Mouse (Mus musculus): Measurements from ENCODE around the gene Zfp969.
"Not testable (repeated sequence)": the region's sequence is repeated elsewhere in the genome, so short reads cannot be mapped to it uniquely, and the experiment has no call there.

DNA sequence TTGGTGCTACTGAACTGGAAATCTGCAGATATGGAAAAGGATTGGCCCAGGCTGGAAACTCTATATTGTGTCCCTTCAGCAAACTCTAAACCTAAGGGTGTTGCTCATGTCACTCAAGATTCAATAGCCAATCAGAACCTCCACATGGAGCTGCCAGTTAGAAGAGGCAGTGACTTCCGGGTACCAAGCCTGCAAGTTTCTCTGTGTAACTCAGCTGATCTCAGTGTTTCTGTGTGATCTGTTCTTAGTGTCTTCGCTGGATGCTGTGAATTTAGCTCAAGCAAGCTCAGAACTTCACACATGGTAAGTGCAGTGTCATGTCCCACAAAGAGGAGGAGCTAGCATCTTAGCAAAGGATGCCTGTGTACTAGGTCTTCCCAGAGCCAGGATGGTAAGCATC, 59.8 kb downstream of the Zfp969 start, which contains the start of gene Gm11007:
- TF ChIP-seq POLR2A (IDR thresholded peaks at IDR 0.05; ENCODE audit: low read depth, low read length); CTCF (conservative IDR thresholded peaks at IDR 0.05; ENCODE audit: insufficient read depth, insufficient read length, low read depth, low read length): not testable (repeated sequence)
